Mouse (Mus musculus) left cerebral cortex, postnatal 25 days (tissue): Measurements from ENCODE around the gene Dcst1. TPM values are rescaled to one million over a fixed set of nuclear protein-coding genes. Genes with fewer than 3 reads are reported as not detected.

Experiments used
- DNase-seq, 2 experiments: peaks; one replicate each; pipeline ENCODE4 v3.0.0; 2022; ENCODE audit warnings: low spot score in 2 of 2, mixed read lengths in 1 of 2
- intact Hi-C: fragments of 180-260 bp; cut with DNase I; formaldehyde crosslinking; loops from one replicate; pipeline ENCODE4 v1.15.1; 2025
- total RNA-seq, 2 experiments: library from RNA; stranded (reverse); gene quantifications; 2 replicates each; pipeline ENCODE4 v1.2.3; 2021

The Dcst1 gene
- total RNA-seq, 2 experiments from 2014 or later: not detected

GRCm38 (mm10) chr3:89319591-89320350 is 45.3 kb downstream of the Dcst1 start:
- intact Hi-C loops: loop anchor here (5.0 to 10.0 kb wide), 3 partner anchors 365 to 643 kb away; partner anchors contain the start of genes Ash1l, Atp8b2 and Dap3
- DNase-seq: peak; percentile 54 to 66

- intact Hi-C loops: loop anchor here (5.0 to 10.0 kb wide), 2 partner anchors 364 to 538 kb away; partner anchors contain the start of genes Ash1l and Dap3
- no peak for DNase-seq
Observed at GRCm38 (mm10) chr3:89318971-89319590, 46.0 kb downstream of the Dcst1 start.

GRCm38 (mm10) chr3:89318316-89318715 is 46.7 kb downstream of the Dcst1 start:
- intact Hi-C loops: loop anchor here (5.0 to 10.0 kb wide), 2 partner anchors 364 to 539 kb away; partner anchors contain the start of genes Ash1l and Dap3
- DNase-seq: no peak

- peak in 1 of 2 experiments; percentile 59 for DNase-seq
- intact Hi-C loops: loop anchor here (2.0 to 10.0 kb wide), 6 partner anchors 22 to 540 kb away; partner anchors contain the start of genes Ash1l, Dap3, Efna4 and Ube2q1
Observed at GRCm38 (mm10) chr3:89317246-89317645, 47.8 kb downstream of the Dcst1 start.

GRCm38 (mm10) chr3:89316833-89317232 is 48.2 kb downstream of the Dcst1 start:
- peak; percentile 90 to 96 for DNase-seq
- intact Hi-C loops: loop anchor here (2.0 to 10.0 kb wide), 6 partner anchors 22 to 540 kb away; partner anchors contain the start of genes Ash1l, Dap3, Efna4 and Ube2q1

GRCm38 (mm10) chr3:89315930-89316831 is 48.9 kb downstream of the Dcst1 start:
- peak in 1 of 2 experiments; percentile 37 for DNase-seq
- intact Hi-C loops: loop anchor here (2.0 to 10.0 kb wide), 6 partner anchors 23 to 541 kb away; partner anchors contain the start of genes Ash1l, Dap3, Efna4 and Ube2q1

GRCm38 (mm10) chr3:89315195-89315929 is 49.7 kb downstream of the Dcst1 start:
- DNase-seq: peak; percentile 75 to 79
- intact Hi-C loops: loop anchor here (5.0 to 10.0 kb wide), 2 partner anchors 361 to 542 kb away; partner anchors contain the start of genes Ash1l and Dap3

- intact Hi-C loops: loop anchor here (5.0 to 10.0 kb wide), 2 partner anchors 360 to 543 kb away; partner anchors contain the start of genes Ash1l and Dap3
Observed at GRCm38 (mm10) chr3:89314791-89315190, 50.3 kb downstream of the Dcst1 start.

GRCm38 (mm10) chr3:89314340-89314739 is 50.7 kb downstream of the Dcst1 start:
- intact Hi-C loops: loop anchor here (10.0 kb wide), 1 partner anchor 360 kb away; the partner anchor contains the start of genes Ash1l and Dap3
- no peak for DNase-seq

More at GRCm38 (mm10) chr3:89314791-89315190, 50.3 kb downstream of the Dcst1 start:
- DNase-seq: no peak

- intact Hi-C loops: loop anchor here (2.0 kb wide), 1 partner anchor 57 kb away; no protein-coding TSS in a partner anchor
- DNase-seq: peak; percentile 42 to 58
Observed at GRCm38 (mm10) chr3:89308089-89308488, 57.0 kb downstream of the Dcst1 start.

GRCm38 (mm10) chr3:89305551-89306325 is 59.3 kb downstream of the Dcst1 start:
- intact Hi-C loops: no loop called here
- DNase-seq: no peak

- DNase-seq: no peak
- intact Hi-C loops: no loop called here
Observed at GRCm38 (mm10) chr3:89305105-89305504, 59.9 kb downstream of the Dcst1 start.

GRCm38 (mm10) chr3:89304440-89304839 is 60.6 kb downstream of the Dcst1 start:
- intact Hi-C loops: no loop called here

GRCm38 (mm10) chr3:89300514-89300913 is 64.5 kb downstream of the Dcst1 start:
- intact Hi-C loops: no loop called here
- no peak for DNase-seq

More at GRCm38 (mm10) chr3:89304440-89304839, 60.6 kb downstream of the Dcst1 start:
- no peak for DNase-seq
